In the genomic region with DNA sequence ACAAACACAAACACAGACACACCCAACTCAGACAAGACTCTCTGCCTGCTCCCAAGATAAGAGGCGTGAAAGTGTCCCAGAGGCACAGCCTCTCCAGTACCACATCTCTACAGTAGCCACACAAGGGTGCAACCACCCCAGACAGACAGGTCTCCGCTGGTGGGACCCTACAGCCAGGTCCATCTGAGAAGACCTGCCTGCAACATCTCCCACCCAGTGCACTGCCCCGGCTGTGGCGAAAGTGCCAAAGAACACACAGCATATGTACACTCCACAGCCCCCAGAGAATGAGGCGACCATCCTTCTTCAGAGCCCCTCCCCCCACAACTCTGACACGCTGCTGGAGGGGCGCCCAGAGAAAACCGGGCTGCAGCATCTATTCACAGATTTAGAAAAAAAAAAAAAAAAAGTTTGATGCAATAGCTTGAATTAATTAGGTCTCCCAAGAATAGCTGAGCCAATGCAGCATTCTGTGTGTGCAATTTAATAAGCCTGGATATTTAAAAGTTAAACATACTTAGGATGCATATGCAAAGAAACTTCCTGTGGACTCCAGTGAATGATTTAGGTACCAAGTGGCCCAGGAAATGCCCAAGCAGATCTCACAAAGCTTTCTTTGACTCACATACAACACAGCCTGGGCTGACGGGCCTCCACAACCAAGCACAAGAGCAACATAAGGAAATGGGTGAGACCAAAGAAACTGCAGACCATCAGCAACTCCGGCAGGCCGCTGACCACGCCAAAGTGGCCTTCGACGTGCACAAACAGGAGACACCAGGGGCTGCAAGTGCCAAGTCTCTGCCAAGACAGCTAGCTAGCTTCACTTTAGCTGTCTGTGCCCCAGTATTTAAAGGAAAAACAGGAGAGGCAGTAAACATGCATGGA, we compare ENCODE assay signal across 9 mouse cellular contexts. TPM values are rescaled to one million over a fixed set of nuclear protein-coding genes. Genes with fewer than 3 reads are reported as not detected.
DNase-seq lines count a peak whose midpoint lies in the region; ATAC-seq lines count a peak whose summit lies in the region.
"Had no signal": no experiment of that assay in that cellular context is flagged by ENCODE, and none has a peak within 500 bp of the region (broad histone marks: within the 10 kb centered on the region; RNA-seq: fewer than 3 reads in every experiment).

No protein-coding gene starts in this region.

- no peaks in the 10 kb centered on the region for H3K9me3 ChIP-seq in megakaryocyte, embryonic 14.5 days
- no peaks in the 10 kb centered on the region for H3K9me3 ChIP-seq in forebrain, embryonic 15.5 days
- no peaks in the 10 kb centered on the region for H3K9me3 ChIP-seq in limb, embryonic 13.5 days

- DNase-seq in cerebellum, adult 9-11 months = peak; percentile 65
- DNase-seq in retina, embryonic 14.5 days (ENCODE audit: low spot score) = peak; percentile 22
- DNase-seq in spleen, postnatal 4 days (ENCODE audit: low spot score in 2 of 2) = no peak

- no peak for ATAC-seq in cerebellum, adult (ENCODE audit: insufficient number of reproducible peaks, low FRiP score, low TSS enrichment)
- no peak for ATAC-seq in megakaryocyte, adult 5-6 weeks (ENCODE audit: poor library complexity, severe bottlenecking)
- ATAC-seq in forebrain, embryonic 15.5 days (replicated peaks) = no peak
- ATAC-seq in limb, embryonic 13.5 days (ENCODE audit: low FRiP score, low read depth) = no peak
- ATAC-seq: Patski had no signal

- H3K27ac ChIP-seq in forebrain, embryonic 15.5 days (replicated peaks) = peak overlapping the region; percentile 88
- peak overlapping the region; percentile 74; the same call in 1 of the 2 replicates for H3K27ac ChIP-seq in limb, embryonic 13.5 days

- peaks cover 45% of the 10 kb centered on the region for H3K36me3 ChIP-seq in megakaryocyte, embryonic 14.5 days (replicated peaks; ENCODE audit: low read length)
- no peaks in the 10 kb centered on the region for H3K36me3 ChIP-seq in forebrain, embryonic 15.5 days
- H3K36me3 ChIP-seq in limb, embryonic 13.5 days = peaks cover 14% of the 10 kb centered on the region

- H3K4me1 ChIP-seq in megakaryocyte, embryonic 14.5 days = peaks cover 81% of the 10 kb centered on the region
- H3K4me1 ChIP-seq in forebrain, embryonic 15.5 days = peaks cover 66% of the 10 kb centered on the region
- peaks cover 62% of the 10 kb centered on the region for H3K4me1 ChIP-seq in limb, embryonic 13.5 days

- peak overlapping the region; percentile 94 for H3K9ac ChIP-seq in forebrain, embryonic 15.5 days (replicated peaks)
- peak overlapping the region; percentile 100 for H3K9ac ChIP-seq in limb, embryonic 13.5 days

- peak overlapping the region; percentile 74 for H3K4me2 ChIP-seq in forebrain, embryonic 15.5 days (replicated peaks)
- peak overlapping the region; percentile 96 for H3K4me2 ChIP-seq in limb, embryonic 13.5 days (replicated peaks)

- H3K27me3 ChIP-seq in megakaryocyte, embryonic 14.5 days (replicated peaks) = peaks cover 3% of the 10 kb centered on the region
- no peaks in the 10 kb centered on the region for H3K27me3 ChIP-seq in forebrain, embryonic 15.5 days
- no peaks in the 10 kb centered on the region for H3K27me3 ChIP-seq in limb, embryonic 13.5 days
- H3K27me3 ChIP-seq: Patski had no signal

- 2% methylated on average over 14 of the region's 14 CpGs for WGBS in forebrain, embryonic 15.5 days
- 9% methylated on average over 14 of the region's 14 CpGs for WGBS in limb, embryonic 13.5 days

- peak overlapping the region; percentile 96 for H3K4me3 ChIP-seq in megakaryocyte, embryonic 14.5 days (replicated peaks)
- H3K4me3 ChIP-seq in forebrain, embryonic 15.5 days = peak overlapping the region; percentile 93
- H3K4me3 ChIP-seq in limb, embryonic 13.5 days = peak overlapping the region; percentile 98

RNA-seq across cellular contexts. Expression of a gene that starts 1.9 kb away (rescaled TPM):
- polyA plus RNA-seq in megakaryocyte, embryonic 14.5 days (2012; ENCODE audit: insufficient read depth, low replicate concordance) = 31.5 and 38.7 TPM in 2 replicates
- 41.5 and 42.9 TPM in 2 replicates for total RNA-seq in megakaryocyte, adult 5-6 weeks (2015)
- 12.4 and 13.3 TPM in 2 replicates for total RNA-seq in megakaryocyte, adult 5-6 weeks (2017)
- 14.3 TPM in 2 replicates for polyA plus RNA-seq in forebrain, embryonic 15.5 days (2015; fragmentation: Nextera tagmentation; extraction: Ambion mirVana)
- 24.4 and 24.8 TPM in 2 replicates for polyA plus RNA-seq in limb, embryonic 13.5 days (2015; fragmentation: Nextera tagmentation; extraction: Ambion mirVana)

RNA-seq across cellular contexts. Expression of a gene that starts 29.1 kb away (rescaled TPM):
- polyA plus RNA-seq in megakaryocyte, embryonic 14.5 days (2012; ENCODE audit: insufficient read depth, low replicate concordance) = 51.4 and 87.5 TPM in 2 replicates
- total RNA-seq in megakaryocyte, adult 5-6 weeks (2015) = 32.6 and 34.2 TPM in 2 replicates
- total RNA-seq in megakaryocyte, adult 5-6 weeks (2017) = 11.7 and 18.3 TPM in 2 replicates
- polyA plus RNA-seq in forebrain, embryonic 15.5 days (2015; fragmentation: Nextera tagmentation; extraction: Ambion mirVana) = 88.2 and 89.3 TPM in 2 replicates
- 92.1 and 97.8 TPM in 2 replicates for polyA plus RNA-seq in limb, embryonic 13.5 days (2015; fragmentation: Nextera tagmentation; extraction: Ambion mirVana)

Comparison
In these comparisons a context has a peak if more than half of its experiments do, and no peak if none do; other contexts are left out.
1. DNase-seq: peak in cerebellum, adult 9-11 months (single experiment) and retina, embryonic 14.5 days (single experiment); none in spleen, postnatal 4 days (0 of 2).
2. Peak in every context shown above with its lines, with median percentiles within 50 percentile points of each other: H3K4me3 ChIP-seq.